Mouse (Mus musculus): ENCODE measurements around the gene Lck. TPM values are rescaled to one million over a fixed set of nuclear protein-coding genes. Genes with fewer than 3 reads are reported as not detected.
A peak's percentile ranks its signal among the peaks of the same experiment; 100 is the strongest.

The Lck gene
- total and polyA plus RNA-seq, 3 experiments = 2.7 to 6.9 TPM; not detected in 1

- no peak for TF ChIP-seq GATA1 (IDR thresholded peaks at IDR 0.05; ENCODE audit: low read depth, low read length)
- TF ChIP-seq MEF2A (IDR thresholded peaks at IDR 0.05; ENCODE audit: extremely low read depth, insufficient replicate concordance, low read depth, low read length, poor library complexity, severe bottlenecking) = no peak
- peak; percentile 85 for TF ChIP-seq POLR2AphosphoS2 (IDR thresholded peaks at IDR 0.05; ENCODE audit: low read length)
- TF ChIP-seq UBTF (IDR thresholded peaks at IDR 0.05; ENCODE audit: borderline replicate concordance, insufficient read depth, low read depth, low read length) = no peak
Observed at GRCm38 (mm10) chr4:129600233-129601158, 27.1 kb upstream of the Lck start, which contains the start of the genes Eif3i and Tmem234 (continued).

- Histone ChIP-seq H3K79me2 (ENCODE audit: control insufficient read depth, insufficient read depth, low read length, poor library complexity) (no peaks in the 10 kb centered on the region; the same call in 1 of the 2 replicates), H3K27me3 (ENCODE audit: control insufficient read depth in 1 of 2, insufficient read depth in 2 of 2, low read length in 2 of 2) (no peaks in the 10 kb centered on the region), H3K4me1 (ENCODE audit: control insufficient read depth in 1 of 2, insufficient read depth in 2 of 2, low read length in 2 of 2) (no peaks in the 10 kb centered on the region), H3K9ac (ENCODE audit: control insufficient read depth, low read depth, low read length, poor library complexity, severe bottlenecking) (no peak overlapping the region), H3K9me3 (replicated peaks; ENCODE audit: insufficient read depth, low read length) (no peaks in the 10 kb centered on the region), H3K4me3 (ENCODE audit: control insufficient read depth in 1 of 2, insufficient read depth in 1 of 2, low read depth in 2 of 2, low read length in 2 of 2) (no peak overlapping the region), H3K27ac (ENCODE audit: control insufficient read depth, low read depth, low read length) (no peak overlapping the region), H3K36me3 (ENCODE audit: control insufficient read depth in 1 of 2, insufficient read depth in 2 of 2, low read length in 2 of 2) (no peaks in the 10 kb centered on the region; a peak in 1 of 4 replicates)
- DNase-seq (ENCODE audit: low read depth, low spot score) = no peak
- TF ChIP-seq MEF2A (IDR thresholded peaks at IDR 0.05; ENCODE audit: extremely low read depth, insufficient replicate concordance, low read depth, low read length, poor library complexity, severe bottlenecking) (no peak), ZNF384 (IDR thresholded peaks at IDR 0.05; ENCODE audit: low read depth, low read length) (no peak), TAL1 (IDR thresholded peaks at IDR 0.05; ENCODE audit: low read length) (peak; percentile 19; the same call in 1 of the 2 replicates), MAX (IDR thresholded peaks at IDR 0.05; ENCODE audit: low read length) (no peak), SIN3A (IDR thresholded peaks at IDR 0.05; ENCODE audit: low read length) (no peak), TCF12 (IDR thresholded peaks at IDR 0.05; ENCODE audit: low read depth, low read length) (no peak), HCFC1 (IDR thresholded peaks at IDR 0.05; ENCODE audit: low read depth, low read length) (no peak), MAFK (IDR thresholded peaks at IDR 0.05; ENCODE audit: borderline replicate concordance, low read depth, low read length) (no peak), ETS1 (IDR thresholded peaks at IDR 0.05; ENCODE audit: low read depth, low read length) (no peak)
Observed at GRCm38 (mm10) chr4:129588865-129589264, 15.4 kb upstream of the Lck start.

- Histone ChIP-seq H3K4me3 (ENCODE audit: control insufficient read depth in 1 of 2, insufficient read depth in 1 of 2, low read depth in 2 of 2, low read length in 2 of 2) (no peak overlapping the region), H3K27me3 (ENCODE audit: control insufficient read depth in 1 of 2, insufficient read depth in 2 of 2, low read length in 2 of 2) (no peaks in the 10 kb centered on the region), H3K9ac (ENCODE audit: control insufficient read depth, low read depth, low read length, poor library complexity, severe bottlenecking) (no peak overlapping the region), H3K9me3 (replicated peaks; ENCODE audit: insufficient read depth, low read length) (no peaks in the 10 kb centered on the region), H3K27ac (ENCODE audit: control insufficient read depth, low read depth, low read length) (no peak overlapping the region), H3K36me3 (ENCODE audit: control insufficient read depth in 1 of 2, insufficient read depth in 2 of 2, low read length in 2 of 2) (no peaks in the 10 kb centered on the region; a peak in 1 of 4 replicates), H3K4me1 (ENCODE audit: control insufficient read depth in 1 of 2, insufficient read depth in 2 of 2, low read length in 2 of 2) (0 out of 4 replicates have a peak, but pooled peaks cover 0 to 3% of the 10 kb centered on the region in 2 experiments), H3K79me2 (ENCODE audit: control insufficient read depth, insufficient read depth, low read length, poor library complexity) (no peaks in the 10 kb centered on the region; the same call in 1 of the 2 replicates)
- TF ChIP-seq ZC3H11A (IDR thresholded peaks at IDR 0.05; ENCODE audit: low read depth, low read length) (no peak), KAT2A (conservative IDR thresholded peaks at IDR 0.05; ENCODE audit: low read depth, low read length) (no peak), CHD2 (IDR thresholded peaks at IDR 0.05; ENCODE audit: low read length) (no peak), MAFK (IDR thresholded peaks at IDR 0.05; ENCODE audit: borderline replicate concordance, low read depth, low read length) (no peak), POLR2AphosphoS2 (IDR thresholded peaks at IDR 0.05; ENCODE audit: low read length) (no peak), USF2 (IDR thresholded peaks at IDR 0.05; ENCODE audit: borderline replicate concordance in 1 of 2, insufficient read depth in 1 of 2, low read depth in 1 of 2, low read length in 2 of 2) (no peak), USF1 (IDR thresholded peaks at IDR 0.05; ENCODE audit: low read depth, low read length) (no peak), MAZ (IDR thresholded peaks at IDR 0.05; ENCODE audit: low read depth, low read length) (no peak), ELF1 (IDR thresholded peaks at IDR 0.05; ENCODE audit: low read depth, low read length) (no peak), MYB (IDR thresholded peaks at IDR 0.05; ENCODE audit: low read depth, low read length) (no peak), UBTF (IDR thresholded peaks at IDR 0.05; ENCODE audit: borderline replicate concordance, insufficient read depth, low read depth, low read length) (no peak), ZNF384 (IDR thresholded peaks at IDR 0.05; ENCODE audit: low read depth, low read length) (no peak), EP300 (IDR thresholded peaks at IDR 0.05; ENCODE audit: low read depth in 1 of 2, low read length in 2 of 2) (no peak), RAD21 (IDR thresholded peaks at IDR 0.05; ENCODE audit: low read depth, low read length) (no peak), ZMIZ1 (IDR thresholded peaks at IDR 0.05; ENCODE audit: low read depth, low read length) (no peak), GABPA (IDR thresholded peaks at IDR 0.05; ENCODE audit: low read depth, low read length) (no peak), BHLHE40 (IDR thresholded peaks at IDR 0.05; ENCODE audit: borderline replicate concordance, low read depth, low read length) (no peak), E2F4 (IDR thresholded peaks at IDR 0.05; ENCODE audit: borderline replicate concordance, low read depth, low read length) (no peak)
- DNase-seq (ENCODE audit: low read depth, low spot score) = no peak
Observed at GRCm38 (mm10) chr4:129586943-129587342, 13.5 kb upstream of the Lck start.
